Mouse (Mus musculus) MEL (cell line): ENCODE results near the gene Smu1. TPM values are rescaled to one million over a fixed set of nuclear protein-coding genes. Genes with fewer than 3 reads are reported as not detected.

Experiments
- DNase-seq: peaks from one replicate; pipeline ENCODE4 v3.0.0; 2011; ENCODE audit warnings: low read depth, low spot score
- H3K27ac ChIP-seq: 2 replicates; pipeline ENCODE4 v1.5.1; 2012; ENCODE audit warnings: low read depth, mild to moderate bottlenecking, control low read depth, low read length, moderate library complexity; ENCODE audit not compliant: control insufficient read depth
- H3K27me3 ChIP-seq, 2 experiments: fragments of 150-350 bp in 1 of 2; sonication (generic) in 1 of 2; 2 replicates each; pipeline ENCODE4 v1.6.1; 2012; ENCODE audit warnings: low read length in 2 of 2, mild to moderate bottlenecking in 2 of 2, improper control_type of control experiment in 1 of 2, moderate library complexity in 1 of 2; ENCODE audit not compliant: insufficient read depth in 2 of 2, control insufficient read depth in 1 of 2
- H3K36me3 ChIP-seq, 2 experiments: 2 replicates each; pipeline ENCODE4 v1.6.1; 2012 to 2014; ENCODE audit warnings: low read length in 2 of 2, improper control_type of control experiment in 1 of 2, inconsistent platforms in 1 of 2, mild to moderate bottlenecking in 1 of 2; ENCODE audit not compliant: insufficient read depth in 2 of 2, control insufficient read depth in 1 of 2
- H3K4me1 ChIP-seq, 2 experiments: fragments of 150-350 bp in 1 of 2; sonication (generic) in 1 of 2; 2 replicates each; pipeline ENCODE4 v1.6.1; 2012; ENCODE audit warnings: low read length in 2 of 2, improper control_type of control experiment in 1 of 2, mild to moderate bottlenecking in 1 of 2; ENCODE audit not compliant: insufficient read depth in 2 of 2, control insufficient read depth in 1 of 2
- H3K4me3 ChIP-seq, 2 experiments: fragments of 150-350 bp in 1 of 2; sonication (generic) in 1 of 2; 2 replicates each; pipeline ENCODE4 v1.5.1; 2012; ENCODE audit warnings: low read depth in 2 of 2, low read length in 2 of 2, mild to moderate bottlenecking in 2 of 2, moderate library complexity in 2 of 2, control low read depth in 1 of 2, improper control_type of control experiment in 1 of 2; ENCODE audit not compliant: control insufficient read depth in 1 of 2, insufficient read depth in 1 of 2
- H3K79me2 ChIP-seq: 2 replicates; pipeline ENCODE4 v1.6.1; 2012; ENCODE audit warnings: mild to moderate bottlenecking, low read length, moderate library complexity; ENCODE audit not compliant: control insufficient read depth, poor library complexity, insufficient read depth
- H3K9ac ChIP-seq: 2 replicates; pipeline ENCODE4 v1.6.1; 2012; ENCODE audit warnings: low read depth, mild to moderate bottlenecking, control low read depth, low read length, moderate library complexity; ENCODE audit not compliant: control insufficient read depth, poor library complexity, severe bottlenecking
- H3K9me3 ChIP-seq: fragments of 150-350 bp; sonication (generic); replicated peaks from 2 replicates; pipeline ENCODE4 v1.6.1; 2012; ENCODE audit warnings: mild to moderate bottlenecking, low read length, improper control_type of control experiment, moderate library complexity; ENCODE audit not compliant: insufficient read depth
- CHD1 ChIP-seq: IDR thresholded peaks from 2 replicates; pipeline ENCODE4 v1.6.1; 2012; ENCODE audit warnings: low read depth, mild to moderate bottlenecking, inconsistent platforms, low read length, improper control_type of control experiment
- CTCF ChIP-seq, 3 experiments: IDR thresholded peaks in 2 of 3; conservative IDR thresholded peaks in 1 of 3; 2 replicates each; pipeline ENCODE4 v1.5.1; 2011 to 2012; ENCODE audit warnings: low read length in 3 of 3, low read depth in 2 of 3, mild to moderate bottlenecking in 2 of 3, improper control_type of control experiment in 1 of 3, inconsistent platforms in 1 of 3, mixed read lengths in 1 of 3, moderate library complexity in 1 of 3; ENCODE audit not compliant: control insufficient read depth in 1 of 3, insufficient read depth in 1 of 3, poor library complexity in 1 of 3, severe bottlenecking in 1 of 3
- EP300 ChIP-seq, 2 experiments: IDR thresholded peaks; 2 replicates each; pipeline ENCODE4 v1.6.1; 2011; ENCODE audit warnings: improper control_type of control experiment in 2 of 2, low read length in 2 of 2, low read depth in 1 of 2, mild to moderate bottlenecking in 1 of 2
- HCFC1 ChIP-seq: IDR thresholded peaks from 2 replicates; pipeline ENCODE4 v1.6.1; 2012; ENCODE audit warnings: low read depth, mild to moderate bottlenecking, inconsistent platforms, low read length, improper control_type of control experiment, moderate library complexity
- JUND ChIP-seq: IDR thresholded peaks from 2 replicates; pipeline ENCODE4 v1.6.1; 2011; ENCODE audit warnings: low read depth, mild to moderate bottlenecking, improper control_type of control experiment, low read length
- MAFK ChIP-seq: IDR thresholded peaks from 2 replicates; pipeline ENCODE4 v1.6.1; 2011; ENCODE audit warnings: low read depth, mild to moderate bottlenecking, low read length, improper control_type of control experiment, borderline replicate concordance
- MEF2A ChIP-seq: IDR thresholded peaks from 2 replicates; pipeline ENCODE4 v1.6.1; 2014; ENCODE audit warnings: low read depth, mild to moderate bottlenecking, inconsistent platforms, low read length, improper control_type of control experiment; ENCODE audit not compliant: poor library complexity, insufficient replicate concordance, severe bottlenecking; ENCODE audit errors: extremely low read depth
- MYB ChIP-seq: IDR thresholded peaks from 2 replicates; pipeline ENCODE4 v1.6.1; 2011; ENCODE audit warnings: mild to moderate bottlenecking, low read depth, low read length, improper control_type of control experiment
- POLR2A ChIP-seq, 2 experiments: IDR thresholded peaks; 2 replicates each; pipeline ENCODE4 v1.6.1; 2011 to 2012; ENCODE audit warnings: low read length in 2 of 2, mild to moderate bottlenecking in 2 of 2, control low read depth in 1 of 2, improper control_type of control experiment in 1 of 2, low read depth in 1 of 2, moderate library complexity in 1 of 2; ENCODE audit not compliant: control insufficient read depth in 1 of 2, insufficient read depth in 1 of 2, poor library complexity in 1 of 2
- POLR2AphosphoS2 ChIP-seq: IDR thresholded peaks from 2 replicates; pipeline ENCODE4 v1.6.1; 2011; ENCODE audit warnings: low read length, improper control_type of control experiment
- RAD21 ChIP-seq: IDR thresholded peaks from 2 replicates; pipeline ENCODE4 v1.6.1; 2011; ENCODE audit warnings: mild to moderate bottlenecking, low read depth, low read length, improper control_type of control experiment
- SIN3A ChIP-seq: IDR thresholded peaks from 2 replicates; pipeline ENCODE4 v1.6.1; 2012; ENCODE audit warnings: low read length, improper control_type of control experiment, inconsistent platforms
- SMC3 ChIP-seq: IDR thresholded peaks from 2 replicates; pipeline ENCODE4 v1.6.1; 2011; ENCODE audit warnings: low read depth, low read length, improper control_type of control experiment
- TCF12 ChIP-seq: IDR thresholded peaks from 2 replicates; pipeline ENCODE4 v1.6.1; 2014; ENCODE audit warnings: low read depth, mild to moderate bottlenecking, inconsistent platforms, low read length, improper control_type of control experiment, moderate library complexity
- UBTF ChIP-seq: IDR thresholded peaks from 2 replicates; pipeline ENCODE4 v1.6.1; 2012; ENCODE audit warnings: low read depth, mild to moderate bottlenecking, inconsistent platforms, low read length, improper control_type of control experiment, moderate library complexity, borderline replicate concordance; ENCODE audit not compliant: insufficient read depth
- ZMIZ1 ChIP-seq: IDR thresholded peaks from 2 replicates; pipeline ENCODE4 v1.6.1; 2012; ENCODE audit warnings: low read depth, mild to moderate bottlenecking, inconsistent platforms, low read length, improper control_type of control experiment, moderate library complexity
- ZNF384 ChIP-seq: IDR thresholded peaks from 2 replicates; pipeline ENCODE4 v1.6.1; 2012; ENCODE audit warnings: low read depth, mild to moderate bottlenecking, inconsistent platforms, low read length, improper control_type of control experiment
- polyA plus RNA-seq, 2 experiments: library from polyadenylated mRNA; stranded (reverse) in 1 of 2; unstranded in 1 of 2; fragments of >175 nt in 1 of 2; fragments of >200 nt in 1 of 2; gene quantifications; 2 replicates each; pipeline versions ENCODE4 v1.2.1 to v1.2.4; 2012; ENCODE audit warnings: low replicate concordance in 2 of 2, low read depth in 1 of 2; ENCODE audit not compliant: insufficient read length in 2 of 2, insufficient read depth in 1 of 2, missing spikeins in 1 of 2
- total RNA-seq: library from RNA; depleted of rRNA; stranded (reverse); fragments of 300-350 nt; gene quantifications from 2 replicates; pipeline ENCODE4 v1.2.3, GENCODE M21; 2012

Gene Smu1
- total and polyA plus RNA-seq, 3 experiments = 111 to 124 TPM; not detected in 1

- no peak for TF ChIP-seq JUND
- TF ChIP-seq CHD1 = no peak
- TF ChIP-seq RAD21 = no peak
- no peak for TF ChIP-seq MYB
- TF ChIP-seq MEF2A = no peak
Measured at GRCm38 (mm10) chr4:40722011-40722666, 35.6 kb downstream of the Smu1 start, which contains the start of gene Dnaja1 (continued).

- H3K9ac ChIP-seq = no peak overlapping the region
- no peak for TF ChIP-seq HCFC1
- TF ChIP-seq SMC3 = no peak
- TF ChIP-seq UBTF = no peak
- TF ChIP-seq CTCF (IDR thresholded peaks at IDR 0.05 in 2 of 3, conservative IDR thresholded peaks at IDR 0.05 in 1 of 3; ENCODE audit: control insufficient read depth in 1 of 3, insufficient read depth in 1 of 3, low read depth in 2 of 3, low read length in 3 of 3, poor library complexity in 1 of 3, severe bottlenecking in 1 of 3) = no peak
- TF ChIP-seq JUND = no peak
- no peak for TF ChIP-seq TCF12
- TF ChIP-seq POLR2A (IDR thresholded peaks at IDR 0.05; ENCODE audit: control insufficient read depth in 1 of 2, insufficient read depth in 1 of 2, low read depth in 1 of 2, low read length in 2 of 2, poor library complexity in 1 of 2) = no peak
- no peak for TF ChIP-seq SIN3A
- TF ChIP-seq RAD21 = no peak
- TF ChIP-seq EP300 (IDR thresholded peaks at IDR 0.05; ENCODE audit: low read depth in 1 of 2, low read length in 2 of 2) = no peak
- TF ChIP-seq POLR2AphosphoS2 = no peak
- no peak for TF ChIP-seq ZMIZ1
- no peak for TF ChIP-seq MAFK
- TF ChIP-seq MYB = no peak
- no peak for TF ChIP-seq ZNF384
- no peak for DNase-seq
- peaks cover 15 to 33% of the 10 kb centered on the region in 2 experiments for H3K36me3 ChIP-seq
- peaks cover 26% of the 10 kb centered on the region for H3K79me2 ChIP-seq
- peaks cover 12 to 19% of the 10 kb centered on the region in 2 experiments for H3K4me1 ChIP-seq
- H3K4me3 ChIP-seq = no peak overlapping the region; a peak in 1 of 4 replicates
- no peaks in the 10 kb centered on the region for H3K27me3 ChIP-seq
- no peaks in the 10 kb centered on the region for H3K9me3 ChIP-seq
- no peak overlapping the region for H3K27ac ChIP-seq
Measured at GRCm38 (mm10) chr4:40720910-40721309, 36.8 kb downstream of the Smu1 start.

DNA sequence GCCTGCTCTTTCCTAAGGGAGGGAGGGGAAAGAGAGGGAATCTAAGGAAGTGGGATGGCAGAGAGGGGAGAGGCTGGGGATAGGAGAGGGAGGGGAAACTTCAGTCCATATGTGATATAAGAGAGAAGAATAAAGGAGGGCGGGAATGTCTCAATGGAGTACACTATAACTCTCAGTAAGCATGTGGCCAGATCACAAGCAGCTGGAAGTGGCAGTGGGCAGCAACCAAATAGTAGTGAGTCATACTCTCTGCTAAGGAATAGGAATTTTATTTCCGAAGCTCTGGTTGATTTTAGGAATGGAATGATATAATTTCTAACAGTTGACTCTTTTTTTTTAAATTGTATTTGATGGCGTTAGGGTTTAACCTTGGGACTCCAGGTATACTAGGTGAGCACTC is 40.6 kb downstream of the Smu1 start:
- no peak overlapping the region for H3K4me3 ChIP-seq
- no peaks in the 10 kb centered on the region for H3K27me3 ChIP-seq
- peaks cover 0 to 14% of the 10 kb centered on the region in 2 experiments; a peak in 2 of 4 replicates for H3K36me3 ChIP-seq
- DNase-seq = no peak
- peaks cover 7 to 8% of the 10 kb centered on the region in 2 experiments for H3K4me1 ChIP-seq
- H3K27ac ChIP-seq = no peak overlapping the region
- H3K9ac ChIP-seq = no peak overlapping the region
- TF ChIP-seq MEF2A = no peak
- H3K9me3 ChIP-seq = no peaks in the 10 kb centered on the region
- no peaks in the 10 kb centered on the region; the same call in 1 of the 2 replicates for H3K79me2 ChIP-seq
